Mouse (Mus musculus): ENCODE measurements around the gene Wfdc6a. TPM values are rescaled to one million over a fixed set of nuclear protein-coding genes. Genes with fewer than 3 reads are reported as not detected.

Wfdc6a gene
- polyA plus RNA-seq, 1 experiment from 2014 or later: not detected

GRCm38 (mm10) chr2:164550895-164551269 lies 34.4 kb downstream of the Wfdc6a start:
- no peak for DNase-seq (ENCODE audit: low spot score)

GRCm38 (mm10) chr2:164549963-164550894 lies 35.0 kb downstream of the Wfdc6a start:
- no peak for DNase-seq (ENCODE audit: low spot score)

- DNase-seq (ENCODE audit: low spot score): no peak
Measured at GRCm38 (mm10) chr2:164549338-164549737, 35.9 kb downstream of the Wfdc6a start.

GRCm38 (mm10) chr2:164544454-164545097 lies 40.7 kb downstream of the Wfdc6a start:
- DNase-seq (ENCODE audit: low spot score): no peak

- DNase-seq (ENCODE audit: low spot score): no peak
Measured at GRCm38 (mm10) chr2:164543745-164544144, 41.5 kb downstream of the Wfdc6a start.

GRCm38 (mm10) chr2:164542598-164542997 lies 42.6 kb downstream of the Wfdc6a start:
- DNase-seq (ENCODE audit: low spot score): no peak

GRCm38 (mm10) chr2:164542132-164542531 lies 43.1 kb downstream of the Wfdc6a start:
- no peak for DNase-seq (ENCODE audit: low spot score)

GRCm38 (mm10) chr2:164540652-164541427 lies 44.4 kb downstream of the Wfdc6a start:
- DNase-seq (ENCODE audit: low spot score): no peak

- DNase-seq (ENCODE audit: low spot score): no peak
Measured at GRCm38 (mm10) chr2:164537003-164537402, 48.2 kb downstream of the Wfdc6a start.

GRCm38 (mm10) chr2:164534315-164534714 lies 50.9 kb downstream of the Wfdc6a start:
- DNase-seq (ENCODE audit: low spot score): peak; percentile 44

GRCm38 (mm10) chr2:164531169-164531568 lies 54.1 kb downstream of the Wfdc6a start:
- peak; percentile 70 for DNase-seq (ENCODE audit: low spot score)

Other genes with a start within 250 kb of the Wfdc6a start
- gene Slpi, start 196.4 kb downstream of the Wfdc6a start, polyA plus RNA-seq (2015; fragmentation: Nextera tagmentation; extraction: Ambion mirVana): 9.8 and 10.6 TPM in 2 replicates
- gene Rbpjl, start 182.3 kb downstream of the Wfdc6a start, polyA plus RNA-seq (2015; fragmentation: Nextera tagmentation; extraction: Ambion mirVana): not detected in 2 replicates
- gene Matn4, start 180.3 kb downstream of the Wfdc6a start, polyA plus RNA-seq (2015; fragmentation: Nextera tagmentation; extraction: Ambion mirVana): 0.08 and 0.12 TPM in 2 replicates
- gene Sdc4, start 141.6 kb downstream of the Wfdc6a start, polyA plus RNA-seq (2015; fragmentation: Nextera tagmentation; extraction: Ambion mirVana): 28.7 and 40.4 TPM in 2 replicates
- 77.2 and 83.7 TPM in 2 replicates for gene Sys1, start 128.5 kb downstream of the Wfdc6a start, polyA plus RNA-seq (2015; fragmentation: Nextera tagmentation; extraction: Ambion mirVana)
- 19.4 and 21.5 TPM in 2 replicates for gene Gm20458, start 124.5 kb downstream of the Wfdc6a start, polyA plus RNA-seq (2015; fragmentation: Nextera tagmentation; extraction: Ambion mirVana)
- gene Trp53tg5, start 111.7 kb downstream of the Wfdc6a start, polyA plus RNA-seq (2015; fragmentation: Nextera tagmentation; extraction: Ambion mirVana): not detected in 2 replicates
- gene Dbndd2, start 99.3 kb downstream of the Wfdc6a start, polyA plus RNA-seq (2015; fragmentation: Nextera tagmentation; extraction: Ambion mirVana): 12.6 and 15.3 TPM in 2 replicates
- 47.2 and 51.1 TPM in 2 replicates for gene Pigt, start 87.9 kb downstream of the Wfdc6a start, polyA plus RNA-seq (2015; fragmentation: Nextera tagmentation; extraction: Ambion mirVana)
- gene Wfdc2, start 23.0 kb downstream of the Wfdc6a start, polyA plus RNA-seq (2015; fragmentation: Nextera tagmentation; extraction: Ambion mirVana): 51.3 and 53.4 TPM in 2 replicates
- not detected in 2 replicates for gene Spint3, start 12.0 kb downstream of the Wfdc6a start, polyA plus RNA-seq (2015; fragmentation: Nextera tagmentation; extraction: Ambion mirVana)
- not detected in 2 replicates for gene Eppin, start 8.1 kb upstream of the Wfdc6a start, polyA plus RNA-seq (2015; fragmentation: Nextera tagmentation; extraction: Ambion mirVana)
- gene Wfdc6b, start 28.1 kb upstream of the Wfdc6a start, polyA plus RNA-seq (2015; fragmentation: Nextera tagmentation; extraction: Ambion mirVana): not detected in 2 replicates
- gene Wfdc8, start 28.2 kb upstream of the Wfdc6a start, polyA plus RNA-seq (2015; fragmentation: Nextera tagmentation; extraction: Ambion mirVana): not detected in 2 replicates
- not detected in 2 replicates for gene Wfdc16, start 53.3 kb upstream of the Wfdc6a start, polyA plus RNA-seq (2015; fragmentation: Nextera tagmentation; extraction: Ambion mirVana)
- 0.42 TPM in 1 of 2 replicates, not detected in the other for gene Wfdc10, start 70.6 kb upstream of the Wfdc6a start, polyA plus RNA-seq (2015; fragmentation: Nextera tagmentation; extraction: Ambion mirVana)
- not detected in 2 replicates for gene Wfdc9, start 71.1 kb upstream of the Wfdc6a start, polyA plus RNA-seq (2015; fragmentation: Nextera tagmentation; extraction: Ambion mirVana)
- gene Wfdc11, start 88.6 kb upstream of the Wfdc6a start, polyA plus RNA-seq (2015; fragmentation: Nextera tagmentation; extraction: Ambion mirVana): not detected in 2 replicates
- not detected in 2 replicates for gene Wfdc13, start 99.7 kb upstream of the Wfdc6a start, polyA plus RNA-seq (2015; fragmentation: Nextera tagmentation; extraction: Ambion mirVana)
- not detected in 2 replicates for gene Spint4, start 113.1 kb upstream of the Wfdc6a start, polyA plus RNA-seq (2015; fragmentation: Nextera tagmentation; extraction: Ambion mirVana)
- gene Spint5, start 129.9 kb upstream of the Wfdc6a start, polyA plus RNA-seq (2015; fragmentation: Nextera tagmentation; extraction: Ambion mirVana): not detected in 2 replicates
- 0.49 and 0.56 TPM in 2 replicates for gene Wfdc3, start 160.5 kb upstream of the Wfdc6a start, polyA plus RNA-seq (2015; fragmentation: Nextera tagmentation; extraction: Ambion mirVana)
- gene Dnttip1, start 160.5 kb upstream of the Wfdc6a start, polyA plus RNA-seq (2015; fragmentation: Nextera tagmentation; extraction: Ambion mirVana): 70.4 and 85.2 TPM in 2 replicates
- 379 and 497 TPM in 2 replicates for gene Ube2c, start 184.5 kb upstream of the Wfdc6a start, polyA plus RNA-seq (2015; fragmentation: Nextera tagmentation; extraction: Ambion mirVana)
- 5.8 and 10.7 TPM in 2 replicates for gene Tnnc2, start 194.5 kb upstream of the Wfdc6a start, polyA plus RNA-seq (2015; fragmentation: Nextera tagmentation; extraction: Ambion mirVana)
- gene Snx21, start 200.4 kb upstream of the Wfdc6a start, polyA plus RNA-seq (2015; fragmentation: Nextera tagmentation; extraction: Ambion mirVana): 7.0 and 7.7 TPM in 2 replicates
- gene Acot8, start 219.4 kb upstream of the Wfdc6a start, polyA plus RNA-seq (2015; fragmentation: Nextera tagmentation; extraction: Ambion mirVana): 30.0 and 31.1 TPM in 2 replicates
- 7.1 TPM in 2 replicates for gene Zswim3, start 219.7 kb upstream of the Wfdc6a start, polyA plus RNA-seq (2015; fragmentation: Nextera tagmentation; extraction: Ambion mirVana)
- gene Zswim1, start 237.2 kb upstream of the Wfdc6a start, polyA plus RNA-seq (2015; fragmentation: Nextera tagmentation; extraction: Ambion mirVana): 8.7 and 9.1 TPM in 2 replicates
- gene Spata25, start 243.1 kb upstream of the Wfdc6a start, polyA plus RNA-seq (2015; fragmentation: Nextera tagmentation; extraction: Ambion mirVana): 0.17 and 0.85 TPM in 2 replicates
- 154 and 164 TPM in 2 replicates for gene Ctsa, start 247.4 kb upstream of the Wfdc6a start, polyA plus RNA-seq (2015; fragmentation: Nextera tagmentation; extraction: Ambion mirVana)
- gene Neurl2, start 248.0 kb upstream of the Wfdc6a start, polyA plus RNA-seq (2015; fragmentation: Nextera tagmentation; extraction: Ambion mirVana): 5.3 and 5.9 TPM in 2 replicates

All from thymus, postnatal 0 days (tissue).